Mouse (Mus musculus) ES-E14 (cell line): ENCODE results near the gene Prl2c3. TPM values are rescaled to one million over a fixed set of nuclear protein-coding genes. Genes with fewer than 3 reads are reported as not detected.
"Not testable (repeated sequence)": the region's sequence is repeated elsewhere in the genome, so short reads cannot be mapped to it uniquely, and the experiment has no call there.

Experiments
- DNase-seq: peaks from one replicate; pipeline ENCODE4 v3.0.0-alpha.2; 2013; ENCODE audit warnings: low read depth, low spot score
- H3K27ac ChIP-seq: 2 replicates; pipeline ENCODE4 v1.5.1; 2012; ENCODE audit warnings: low read depth, mild to moderate bottlenecking, low read length, moderate library complexity, mixed read lengths; ENCODE audit not compliant: poor library complexity, insufficient read depth, severe bottlenecking
- H3K36me3 ChIP-seq: 2 replicates; pipeline ENCODE4 v1.6.1; 2012; ENCODE audit warnings: mild to moderate bottlenecking, low read length, moderate library complexity, mixed read lengths; ENCODE audit not compliant: control insufficient read depth, poor library complexity, insufficient read depth, severe bottlenecking
- H3K4me1 ChIP-seq, 2 experiments: fragments of 150-350 bp in 1 of 2; sonication (generic) in 1 of 2; 2 replicates each; pipeline ENCODE4 v1.6.1; 2012; ENCODE audit warnings: low read length in 2 of 2, mild to moderate bottlenecking in 1 of 2, mixed read lengths in 1 of 2; ENCODE audit not compliant: control insufficient read depth in 2 of 2, insufficient read depth in 2 of 2, poor library complexity in 1 of 2
- H3K4me3 ChIP-seq, 2 experiments: fragments of 150-350 bp in 1 of 2; sonication (generic) in 1 of 2; 2 replicates each; pipeline ENCODE4 v1.5.1; 2012; ENCODE audit warnings: low read length in 2 of 2, low read depth in 1 of 2, mild to moderate bottlenecking in 1 of 2, mixed read lengths in 1 of 2; ENCODE audit not compliant: insufficient read depth in 1 of 2, poor library complexity in 1 of 2, severe bottlenecking in 1 of 2
- H3K9ac ChIP-seq: 2 replicates; pipeline ENCODE4 v1.6.1; 2012; ENCODE audit warnings: low read depth, mild to moderate bottlenecking, low read length, mixed read lengths; ENCODE audit not compliant: poor library complexity, insufficient read depth, severe bottlenecking
- H3K9me3 ChIP-seq: fragments of 150-350 bp; sonication (generic); 2 replicates; pipeline ENCODE4 v1.6.1; 2012; ENCODE audit warnings: low read depth, mild to moderate bottlenecking, low read length; ENCODE audit not compliant: control insufficient read depth, insufficient read depth
- CHD2 ChIP-seq: IDR thresholded peaks from 2 replicates; pipeline ENCODE4 v1.6.1; 2014; ENCODE audit warnings: mild to moderate bottlenecking, low read depth, low read length, inconsistent platforms
- HCFC1 ChIP-seq: IDR thresholded peaks from 2 replicates; pipeline ENCODE4 v1.6.1; 2012; ENCODE audit warnings: low read length, inconsistent platforms, borderline replicate concordance; ENCODE audit not compliant: insufficient read depth
- MAFK ChIP-seq: IDR thresholded peaks from 2 replicates; pipeline ENCODE4 v1.6.1; 2014; ENCODE audit warnings: mild to moderate bottlenecking, low read depth, low read length, inconsistent platforms; ENCODE audit not compliant: insufficient read depth
- ZC3H11A ChIP-seq: IDR thresholded peaks from 2 replicates; pipeline ENCODE4 v1.6.1; 2012; ENCODE audit warnings: low read depth, mild to moderate bottlenecking, inconsistent platforms, low read length, borderline replicate concordance
- ZNF384 ChIP-seq: IDR thresholded peaks from 2 replicates; pipeline ENCODE4 v1.6.1; 2012; ENCODE audit warnings: low read depth, low read length, inconsistent platforms
- in situ Hi-C, 2 experiments: fragments of 600-800 bp; cut with MboI; formaldehyde crosslinking; loops; one replicate each; pipeline ENCODE4 v1.15.1; 2025; ENCODE audit warnings: low sequenced_read_pairs in 2 of 2, inconsistent platforms in 1 of 2; ENCODE audit not compliant: unreplicated experiment in 2 of 2
- total RNA-seq: library from RNA; depleted of rRNA; stranded (reverse); fragments of 300-350 nt; gene quantifications from 2 replicates; pipeline ENCODE4 v1.2.3, GENCODE M21; 2012; rRNA removed

The Prl2c3 gene
- total RNA-seq, 1 experiment: 3.7 TPM

DNA sequence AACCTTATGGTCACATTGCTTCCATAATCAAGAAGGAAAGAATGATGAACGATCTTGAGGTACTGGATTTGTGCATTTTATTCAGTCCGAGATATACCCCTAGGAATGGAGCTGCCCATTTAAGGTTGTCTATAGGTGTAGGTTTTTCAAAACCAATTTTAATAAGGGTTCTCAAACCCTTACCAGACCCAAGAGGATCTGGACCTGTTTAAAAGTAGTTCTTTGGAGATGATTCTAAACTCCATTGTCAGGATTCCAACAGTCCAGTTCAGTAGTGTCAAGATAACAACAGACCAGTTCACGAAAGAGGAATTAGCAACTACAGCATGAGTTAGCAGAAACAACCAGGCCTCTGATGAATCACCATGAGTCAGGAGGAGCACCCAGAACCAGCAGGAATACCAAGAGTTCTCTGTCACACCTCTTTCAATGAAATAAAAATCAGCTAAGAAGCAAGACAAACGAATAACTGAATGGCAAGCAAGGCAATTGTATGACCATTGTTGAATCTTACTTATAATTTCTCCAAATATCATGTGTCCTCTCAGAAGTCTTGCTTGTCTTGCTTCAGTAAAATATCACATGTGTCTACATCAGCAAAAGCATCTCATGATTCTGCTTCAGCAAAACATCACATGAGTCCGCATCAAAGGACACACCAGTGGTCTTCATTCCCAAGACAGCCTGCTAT lies 14.0 kb upstream of the Prl2c3 start:
- H3K9me3 ChIP-seq, DNase-seq, H3K27ac ChIP-seq, H3K36me3 ChIP-seq, H3K4me3 ChIP-seq, H3K4me1 ChIP-seq, H3K9ac ChIP-seq, in situ Hi-C loops: not testable (repeated sequence)

DNA sequence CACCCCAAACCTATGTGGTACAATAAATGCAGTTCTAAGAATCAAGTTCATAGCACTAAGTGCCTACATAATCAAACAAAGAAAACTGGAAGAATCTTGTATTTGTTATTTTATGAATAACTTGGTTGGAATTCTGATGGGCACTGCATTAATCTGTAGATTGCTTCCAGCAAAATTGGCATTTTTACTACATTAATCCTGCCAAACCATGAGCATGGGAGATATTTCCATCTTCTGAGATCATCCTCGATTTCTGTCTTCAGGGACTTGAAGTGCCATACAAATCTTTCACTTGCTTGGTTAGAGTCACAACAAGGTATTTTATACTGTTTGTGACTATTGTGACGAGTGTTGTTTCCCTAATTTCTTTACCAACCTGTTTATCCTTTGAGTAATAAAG lies 9.7 kb upstream of the Prl2c3 start:
- Histone ChIP-seq H3K9ac (no peak overlapping the region), H3K4me3 (no peak overlapping the region), H3K36me3 (no peaks in the 10 kb centered on the region), H3K27ac (no peak overlapping the region), H3K4me1 (no peaks in the 10 kb centered on the region), H3K9me3 (0 out of 2 replicates have a peak, but pooled peaks cover 2% of the 10 kb centered on the region)
- TF ChIP-seq ZNF384: no peak
- TF ChIP-seq CHD2: no peak
- no peak for TF ChIP-seq HCFC1
- TF ChIP-seq ZC3H11A: no peak
- no peak for TF ChIP-seq MAFK
- DNase-seq: no peak
- in situ Hi-C loops: no loop called here

DNA sequence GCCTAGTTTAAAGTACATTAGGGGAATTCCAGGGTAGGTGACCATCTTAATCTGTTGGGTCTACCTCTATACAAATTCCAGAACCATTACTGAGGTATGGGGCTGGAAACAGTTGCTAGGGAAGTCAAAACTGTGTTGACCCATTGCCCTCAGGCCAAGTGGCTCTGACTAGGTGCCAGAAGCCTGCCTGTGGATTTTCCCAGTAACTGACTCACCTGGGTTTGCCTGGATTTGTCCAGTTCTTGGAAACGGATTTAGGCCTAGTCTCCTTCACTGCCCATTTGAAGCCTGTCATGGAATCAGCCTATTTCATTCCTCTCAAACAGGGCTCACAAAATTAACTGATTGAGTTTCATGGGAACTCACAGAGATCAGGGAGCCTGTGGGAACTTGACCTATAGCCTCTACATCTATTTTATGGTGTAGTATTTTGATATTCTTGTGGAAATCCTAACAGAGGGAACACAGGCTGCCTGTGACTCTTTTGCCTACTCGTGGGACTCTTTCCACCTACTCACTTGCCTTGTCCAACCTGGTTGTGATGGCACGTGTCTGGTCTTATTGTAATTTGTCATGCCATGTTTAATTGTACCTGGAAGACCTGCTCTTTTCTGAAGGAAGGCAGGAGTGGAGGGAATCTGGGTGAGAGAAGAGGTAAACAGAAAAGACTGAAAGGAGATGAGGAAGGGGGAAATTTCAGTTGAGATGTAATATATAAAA lies 9.1 kb upstream of the Prl2c3 start:
- H3K4me3 ChIP-seq, H3K36me3 ChIP-seq, H3K4me1 ChIP-seq, H3K27ac ChIP-seq, H3K9ac ChIP-seq, DNase-seq, H3K9me3 ChIP-seq, in situ Hi-C loops: not testable (repeated sequence)

- H3K27ac ChIP-seq, H3K9ac ChIP-seq, H3K4me1 ChIP-seq, H3K9me3 ChIP-seq, DNase-seq, H3K36me3 ChIP-seq, H3K4me3 ChIP-seq, in situ Hi-C loops: not testable (repeated sequence)
These were observed 6.6 kb upstream of the Prl2c3 start for GRCm38 (mm10) chr13:12806496-12806895.

- not testable (repeated sequence) for H3K4me3 ChIP-seq, H3K36me3 ChIP-seq, H3K27ac ChIP-seq, DNase-seq, H3K4me1 ChIP-seq, H3K9me3 ChIP-seq, H3K9ac ChIP-seq
- in situ Hi-C loops: loop anchor here (10.0 to 25.0 kb wide), 2 partner anchors 193 to 195 kb away; no protein-coding TSS in a partner anchor
These were observed 30.3 kb downstream of the Prl2c3 start for GRCm38 (mm10) chr13:12769442-12770091.

Other genes starting within 250 kb of the Prl2c3 start
- 3.7 and 4.2 TPM in 2 replicates for gene Ero1lb, start 234.2 kb downstream of the Prl2c3 start, total RNA-seq
- 0.48 and 1.6 TPM in 2 replicates for gene Prl2c2, start 205.3 kb upstream of the Prl2c3 start, total RNA-seq